Mouse (Mus musculus): ENCODE results near the gene Wdr54. TPM values are rescaled to one million over a fixed set of nuclear protein-coding genes. Genes with fewer than 3 reads are reported as not detected.

The Wdr54 gene
- 0.77 and 1.6 TPM in 2 replicates for polyA plus RNA-seq (2012; rRNA removed)

DNA sequence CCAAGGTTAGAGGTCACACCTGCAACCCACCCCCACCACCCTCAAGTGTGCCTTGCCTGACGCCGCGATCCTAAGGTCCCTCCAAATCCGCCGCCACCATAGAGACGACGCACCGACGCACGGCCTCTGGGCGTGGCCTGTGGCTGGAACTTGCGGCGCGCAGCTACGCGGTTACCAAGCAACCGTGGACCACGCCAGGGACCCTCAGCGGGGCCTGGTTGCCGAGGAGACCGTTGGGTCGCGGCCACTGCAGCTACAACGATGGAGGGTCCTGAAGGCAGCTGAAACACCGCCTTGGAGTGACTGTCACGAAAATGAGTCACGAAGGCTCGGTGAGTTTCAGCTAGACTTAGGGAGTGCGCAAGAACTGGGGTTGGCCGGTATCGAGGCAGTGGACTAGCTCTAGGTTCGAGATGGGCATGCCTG, at the start of gene Wdr54, which contains the start of gene 1700003E16Rik:
Gene Wdr54, minus strand, starts transcription at position 139 of the 426 bp plus-strand sequence.
Gene 1700003E16Rik, plus strand, starts transcription at position 146 of the 426 bp plus-strand sequence.
- WGBS: 3% methylated on average over 32 of the region's 32 CpGs
- Histone ChIP-seq H3K4me3 (ENCODE audit: extremely low read depth, insufficient read depth, insufficient read length) (peak within 1 kb of the TSS; percentile 62), H3K36me3 (ENCODE audit: control insufficient read depth, insufficient read depth, low read length) (no peaks in the 10 kb centered on the region), H3K27ac (ENCODE audit: insufficient read depth, low read length) (no peak within 1 kb of the TSS), H3K4me1 (ENCODE audit: control insufficient read depth, insufficient read depth, insufficient read length) (peaks cover 2% of the 10 kb centered on the region; the same call in 1 of the 2 replicates), H3K27me3 (ENCODE audit: control insufficient read depth, insufficient read depth, low read length) (0 out of 2 replicates have a peak, but pooled peaks cover 1% of the 10 kb centered on the region)
- TF ChIP-seq POLR2A (IDR thresholded peaks at IDR 0.05; ENCODE audit: low read depth, low read length) (no peak), CTCF (IDR thresholded peaks at IDR 0.05; ENCODE audit: extremely low read depth, insufficient read depth, insufficient read length, insufficient replicate concordance) (no peak)
- no peak for DNase-seq (ENCODE audit: low read depth in 1 of 2, low spot score in 2 of 2)

DNA sequence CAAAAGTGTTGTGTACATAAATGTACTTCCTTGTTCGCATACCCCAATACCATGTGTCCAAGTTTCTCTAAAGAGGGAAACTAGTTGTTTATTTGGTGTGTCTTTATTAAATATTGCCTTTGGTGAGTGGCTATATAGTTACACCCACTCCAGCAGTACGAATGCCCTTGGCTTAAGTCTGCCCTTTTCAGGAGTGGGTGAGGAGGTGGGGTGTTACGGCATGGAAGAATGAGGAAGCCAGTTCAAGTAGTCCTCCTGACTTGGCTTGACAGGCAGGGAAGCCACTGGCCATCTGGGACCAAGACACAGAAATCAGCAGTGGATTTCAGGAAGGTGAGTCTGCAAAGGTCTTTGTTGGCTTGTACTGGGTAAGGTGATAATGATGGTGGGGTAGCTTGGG, 49.7 kb upstream of the Wdr54 start:
- H3K27me3 ChIP-seq (ENCODE audit: control insufficient read depth, insufficient read depth, low read length): no peaks in the 10 kb centered on the region
- 85% methylated on average over 3 of the region's 3 CpGs for WGBS

DNA sequence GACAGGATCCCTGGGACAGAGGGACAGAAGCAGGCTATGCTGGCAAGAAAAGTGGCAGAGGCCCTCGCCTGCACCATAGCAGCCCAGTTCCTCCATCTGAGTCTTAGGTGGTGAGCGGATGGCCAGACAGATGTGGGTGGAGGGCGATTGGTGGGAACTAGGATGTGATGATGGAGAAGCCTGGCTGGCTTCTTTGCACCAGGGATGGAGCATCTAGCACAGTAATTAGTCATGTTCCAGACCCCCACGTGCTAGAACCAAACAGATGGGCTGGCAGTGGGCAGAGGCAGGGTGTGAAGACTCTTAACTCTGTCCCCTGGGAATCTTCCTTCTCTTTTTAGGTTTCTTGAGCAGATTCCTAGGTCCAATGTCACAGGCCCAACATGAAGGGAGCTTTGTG, 47.1 kb upstream of the Wdr54 start:
- DNase-seq (ENCODE audit: low read depth in 1 of 2, low spot score in 2 of 2): no peak
- H3K4me3 ChIP-seq (ENCODE audit: extremely low read depth, insufficient read depth, insufficient read length): no peak overlapping the region
- no peak for TF ChIP-seq POLR2A (IDR thresholded peaks at IDR 0.05; ENCODE audit: low read depth, low read length)
- no peak for TF ChIP-seq CTCF (IDR thresholded peaks at IDR 0.05; ENCODE audit: extremely low read depth, insufficient read depth, insufficient read length, insufficient replicate concordance)
- no peak overlapping the region for H3K27ac ChIP-seq (ENCODE audit: insufficient read depth, low read length)
- 81% methylated on average over 4 of the region's 4 CpGs for WGBS
- H3K4me1 ChIP-seq (ENCODE audit: control insufficient read depth, insufficient read depth, insufficient read length): no peaks in the 10 kb centered on the region
- H3K27me3 ChIP-seq (ENCODE audit: control insufficient read depth, insufficient read depth, low read length): no peaks in the 10 kb centered on the region
- peaks cover 11% of the 10 kb centered on the region for H3K36me3 ChIP-seq (ENCODE audit: control insufficient read depth, insufficient read depth, low read length)

More for the DNA sequence above, 49.7 kb upstream of the Wdr54 start:
- no peak overlapping the region for H3K27ac ChIP-seq (ENCODE audit: insufficient read depth, low read length)
- no peak overlapping the region for H3K4me3 ChIP-seq (ENCODE audit: extremely low read depth, insufficient read depth, insufficient read length)
- TF ChIP-seq CTCF (IDR thresholded peaks at IDR 0.05; ENCODE audit: extremely low read depth, insufficient read depth, insufficient read length, insufficient replicate concordance) (no peak), POLR2A (IDR thresholded peaks at IDR 0.05; ENCODE audit: low read depth, low read length) (no peak)
- H3K36me3 ChIP-seq (ENCODE audit: control insufficient read depth, insufficient read depth, low read length): no peaks in the 10 kb centered on the region
- DNase-seq (ENCODE audit: low read depth in 1 of 2, low spot score in 2 of 2): no peak
- H3K4me1 ChIP-seq (ENCODE audit: control insufficient read depth, insufficient read depth, insufficient read length): no peaks in the 10 kb centered on the region

DNA sequence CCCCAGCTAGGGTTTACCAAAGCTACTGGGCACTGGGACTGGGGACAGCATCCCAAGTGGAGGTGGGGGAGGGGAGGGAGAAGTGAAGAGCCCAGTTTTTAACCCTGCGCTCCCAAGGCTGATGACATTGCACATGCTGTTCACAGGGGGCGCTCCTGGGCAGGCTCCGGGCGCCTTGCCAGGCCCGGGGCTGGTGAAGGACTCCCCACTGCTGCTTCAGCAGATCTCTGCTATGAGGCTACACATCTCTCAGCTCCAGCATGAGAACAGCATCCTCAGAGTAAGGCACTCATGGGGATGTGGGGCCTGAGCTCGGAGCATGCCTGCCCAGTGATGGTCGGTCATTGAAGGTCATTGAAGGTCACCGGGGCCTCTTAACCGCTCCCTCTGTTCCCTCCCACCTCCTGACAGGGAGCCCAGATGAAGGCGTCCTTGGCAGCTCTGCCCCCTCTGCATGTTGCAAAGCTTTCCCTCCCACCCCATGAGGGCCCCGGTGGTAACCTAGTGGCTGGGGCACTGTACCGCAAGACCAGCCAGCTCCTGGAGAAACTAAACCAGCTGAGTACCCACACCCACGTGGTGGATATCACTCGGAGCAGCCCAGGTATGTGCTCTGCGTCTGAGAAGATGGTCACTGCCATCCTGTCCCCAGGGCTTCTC, 41.3 kb upstream of the Wdr54 start:
- no peaks in the 10 kb centered on the region for H3K27me3 ChIP-seq (ENCODE audit: control insufficient read depth, insufficient read depth, low read length)
- H3K36me3 ChIP-seq (ENCODE audit: control insufficient read depth, insufficient read depth, low read length): peaks cover 51% of the 10 kb centered on the region
- WGBS: 84% methylated on average over 15 of the region's 15 CpGs
- DNase-seq (ENCODE audit: low read depth in 1 of 2, low spot score in 2 of 2): no peak
- H3K4me1 ChIP-seq (ENCODE audit: control insufficient read depth, insufficient read depth, insufficient read length): no peaks in the 10 kb centered on the region
- H3K27ac ChIP-seq (ENCODE audit: insufficient read depth, low read length): no peak overlapping the region
- TF ChIP-seq POLR2A (IDR thresholded peaks at IDR 0.05; ENCODE audit: low read depth, low read length): no peak
- no peak for TF ChIP-seq CTCF (IDR thresholded peaks at IDR 0.05; ENCODE audit: extremely low read depth, insufficient read depth, insufficient read length, insufficient replicate concordance)
- H3K4me3 ChIP-seq (ENCODE audit: extremely low read depth, insufficient read depth, insufficient read length): no peak overlapping the region

DNA sequence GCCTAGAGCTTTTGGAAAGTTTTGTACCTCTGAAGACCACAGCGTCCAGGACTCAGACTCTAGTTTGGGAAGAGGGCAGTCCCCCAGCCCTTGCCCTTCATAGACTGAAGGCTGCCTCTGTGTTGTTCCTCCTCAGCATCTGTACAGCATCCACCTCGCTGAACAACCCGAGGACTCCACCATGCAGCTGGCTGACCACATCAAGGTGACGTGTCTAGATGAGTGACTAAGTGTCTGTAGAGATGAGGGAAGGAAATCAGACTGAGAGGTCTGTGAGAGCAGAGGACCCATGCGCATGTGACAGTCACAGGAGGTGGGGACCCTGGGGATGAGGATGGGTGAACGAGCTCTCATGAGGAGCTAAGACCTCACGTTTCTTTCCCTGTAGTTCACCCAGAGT, 37.4 kb upstream of the Wdr54 start:
- H3K27ac ChIP-seq (ENCODE audit: insufficient read depth, low read length): no peak overlapping the region
- TF ChIP-seq CTCF (IDR thresholded peaks at IDR 0.05; ENCODE audit: extremely low read depth, insufficient read depth, insufficient read length, insufficient replicate concordance): no peak
- TF ChIP-seq POLR2A (IDR thresholded peaks at IDR 0.05; ENCODE audit: low read depth, low read length): no peak

DNA sequence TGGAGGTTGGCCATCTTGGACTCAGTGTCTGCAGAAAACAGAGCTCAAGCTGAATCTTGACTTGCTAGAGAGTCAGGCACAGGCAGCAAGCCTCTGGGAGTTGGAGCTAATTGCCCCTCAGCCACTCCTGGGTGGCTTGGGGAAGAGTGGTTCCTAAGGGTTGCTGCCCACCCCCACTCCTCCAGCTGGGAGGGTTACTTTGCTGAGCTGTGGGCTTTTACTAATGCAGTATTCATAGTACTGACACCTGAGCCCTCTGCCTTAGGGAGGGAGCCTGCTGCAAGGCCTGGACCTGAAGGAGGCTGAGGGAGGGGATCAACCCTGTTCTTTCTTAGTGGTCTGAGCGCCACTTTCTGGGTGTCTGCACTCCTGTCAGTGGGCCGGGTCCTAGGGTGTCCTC, 30.7 kb upstream of the Wdr54 start:
- no peak overlapping the region for H3K4me3 ChIP-seq (ENCODE audit: extremely low read depth, insufficient read depth, insufficient read length)
- DNase-seq (ENCODE audit: low read depth in 1 of 2, low spot score in 2 of 2): no peak
- H3K4me1 ChIP-seq (ENCODE audit: control insufficient read depth, insufficient read depth, insufficient read length): no peaks in the 10 kb centered on the region
- no peak for TF ChIP-seq CTCF (IDR thresholded peaks at IDR 0.05; ENCODE audit: extremely low read depth, insufficient read depth, insufficient read length, insufficient replicate concordance)
- TF ChIP-seq POLR2A (IDR thresholded peaks at IDR 0.05; ENCODE audit: low read depth, low read length): no peak
- H3K36me3 ChIP-seq (ENCODE audit: control insufficient read depth, insufficient read depth, low read length): peaks cover 31% of the 10 kb centered on the region
- H3K27me3 ChIP-seq (ENCODE audit: control insufficient read depth, insufficient read depth, low read length): no peaks in the 10 kb centered on the region
- 87% methylated on average over 2 of the region's 2 CpGs for WGBS
- no peak overlapping the region for H3K27ac ChIP-seq (ENCODE audit: insufficient read depth, low read length)

More for the DNA sequence above, 37.4 kb upstream of the Wdr54 start:
- Histone ChIP-seq H3K36me3 (ENCODE audit: control insufficient read depth, insufficient read depth, low read length) (peaks cover 78% of the 10 kb centered on the region), H3K27me3 (ENCODE audit: control insufficient read depth, insufficient read depth, low read length) (no peaks in the 10 kb centered on the region), H3K4me1 (ENCODE audit: control insufficient read depth, insufficient read depth, insufficient read length) (no peaks in the 10 kb centered on the region), H3K4me3 (ENCODE audit: extremely low read depth, insufficient read depth, insufficient read length) (no peak overlapping the region)
- DNase-seq (ENCODE audit: low read depth in 1 of 2, low spot score in 2 of 2): no peak
- 81% methylated on average over 7 of the region's 7 CpGs for WGBS

Measured in spleen, adult 2 months (tissue).